Mouse (Mus musculus) lung, postnatal 14 days (tissue): ENCODE data around the gene Lingo1.

Experiments
- DNase-seq: peaks from one replicate; pipeline ENCODE4 v3.0.0; 2021

Gene Lingo1

GRCm38 (mm10) chr9:56592639-56593038, 203.6 kb downstream of the Lingo1 start:
- no peak for DNase-seq

GRCm38 (mm10) chr9:56591248-56591888, 204.9 kb downstream of the Lingo1 start:
- DNase-seq: no peak

DNA sequence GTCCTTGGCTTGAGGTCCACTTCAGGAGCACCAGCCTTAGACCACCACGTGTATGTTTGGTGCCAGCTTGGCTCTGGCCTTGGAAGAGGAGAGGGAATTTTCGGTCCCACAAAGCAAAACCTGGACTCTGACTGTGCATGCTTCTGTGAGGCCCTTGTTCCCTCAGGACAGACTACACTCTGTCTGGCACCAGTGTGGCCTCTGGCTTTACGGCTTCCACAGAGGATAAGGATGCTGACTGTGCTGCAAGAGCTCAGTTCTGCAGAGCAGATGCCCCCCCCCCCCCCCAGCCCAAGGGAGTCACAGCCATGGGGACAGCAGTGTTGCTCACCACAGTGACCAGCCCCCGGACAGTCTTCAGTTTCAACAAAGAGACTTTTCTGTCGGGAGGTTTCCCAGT, 206.5 kb downstream of the Lingo1 start:
- no peak for DNase-seq

- no peak for DNase-seq
Observed at GRCm38 (mm10) chr9:56584043-56584424, 212.2 kb downstream of the Lingo1 start.

GRCm38 (mm10) chr9:56583139-56584042, 212.9 kb downstream of the Lingo1 start:
- DNase-seq: no peak

- no peak for DNase-seq
Observed at GRCm38 (mm10) chr9:56582628-56583027, 213.6 kb downstream of the Lingo1 start.

- no peak for DNase-seq
Observed at GRCm38 (mm10) chr9:56581700-56582099, 214.6 kb downstream of the Lingo1 start.

GRCm38 (mm10) chr9:56581016-56581415, 215.3 kb downstream of the Lingo1 start:
- no peak for DNase-seq

GRCm38 (mm10) chr9:56580101-56580500, 216.2 kb downstream of the Lingo1 start:
- DNase-seq: no peak

GRCm38 (mm10) chr9:56577405-56577804, 218.9 kb downstream of the Lingo1 start:
- DNase-seq: no peak

DNA sequence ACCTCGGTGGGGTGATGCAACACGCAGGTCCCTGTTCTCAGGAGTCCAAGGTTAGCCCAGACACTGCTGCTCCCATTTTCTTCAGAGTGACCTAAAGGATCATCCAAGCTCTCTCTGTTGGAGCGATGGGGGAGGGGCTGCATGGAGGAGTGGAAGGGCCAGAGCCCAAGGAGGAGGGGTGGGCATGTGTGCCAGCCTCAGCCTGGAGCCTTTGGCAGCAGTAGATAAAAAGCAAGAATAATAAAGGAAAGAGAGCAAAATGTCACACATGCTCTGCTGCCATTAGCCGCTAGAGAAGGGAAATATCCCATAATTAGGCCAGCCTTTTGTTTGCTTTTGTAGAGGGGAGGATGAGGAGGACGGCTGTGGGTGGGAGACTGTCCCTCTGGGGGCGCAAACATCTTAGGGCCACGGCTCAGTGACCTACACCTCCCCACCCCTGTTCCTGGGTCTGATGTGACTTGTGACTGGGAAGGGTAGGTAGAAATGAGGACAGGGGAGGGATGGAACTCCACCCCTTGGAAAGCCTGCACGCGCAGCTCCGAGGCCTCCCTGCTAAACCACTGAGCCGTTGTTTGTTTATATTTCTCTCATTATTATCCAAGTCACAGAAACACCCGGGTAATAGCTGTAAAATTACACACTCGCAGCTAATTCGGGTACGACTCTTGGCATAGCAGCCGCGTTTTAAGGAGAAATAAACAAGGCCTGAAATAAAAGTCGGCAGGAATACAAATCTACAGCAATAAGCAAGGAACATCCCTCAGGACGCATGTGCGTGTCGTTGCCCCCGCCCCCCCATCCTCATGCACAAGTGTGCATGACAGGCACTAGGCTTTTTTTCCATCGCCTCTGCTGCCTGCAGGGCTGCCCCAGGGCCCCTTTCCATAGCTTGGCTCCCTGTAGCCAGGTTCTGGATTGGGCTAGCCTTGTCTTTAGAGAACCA, 223.5 kb downstream of the Lingo1 start:
- no peak for DNase-seq
